Mouse (Mus musculus) Patski (cell line): ENCODE data around the gene Stpg4. TPM values are rescaled to one million over a fixed set of nuclear protein-coding genes. Genes with fewer than 3 reads are reported as not detected.

Experiments used
- ATAC-seq: fragments of 100-300 bp; one replicate; pipeline ENCODE4 v1.8.0; 2021
- CTCF ChIA-PET: fragments of 350-600 bp; sonication (Branson Sonifier 250); formaldehyde crosslinking; loops from one replicate; lab custom pipeline; 2022; ENCODE audit warnings: inconsistent platforms; lab: Charles Lee
- POLR2A ChIA-PET: fragments of 350-600 bp; sonication (Branson Sonifier 250); formaldehyde crosslinking; loops from one replicate; lab custom pipeline; 2022; ENCODE audit warnings: antibody characterized with exemption, inconsistent platforms; lab: Charles Lee
- DNase-seq: peaks from one replicate; pipeline ENCODE4 v3.0.0-alpha.2; 2011; ENCODE audit warnings: low read depth, low spot score
- H3K27me3 ChIP-seq: fragments of 371-371 bp; one replicate; pipeline ENCODE4 v1.5.1; 2021
- CTCF ChIP-seq: fragments of 100-300 bp; IDR thresholded peaks from one replicate; pipeline ENCODE4 v1.5.1; 2021
- in situ Hi-C: fragments of 300-500 bp; cut with MboI; formaldehyde crosslinking; loops from 3 replicates; pipeline ENCODE4 v1.11.1; 2018; ENCODE audit warnings: low pct_unique_long_range_greater_than_20kb, mixed read lengths
- polyA plus RNA-seq: library from polyadenylated mRNA; unstranded; gene quantifications from one replicate; pipeline ENCODE4 v1.2.3, GENCODE M21; 2021

Gene Stpg4
- not detected for polyA plus RNA-seq

DNA sequence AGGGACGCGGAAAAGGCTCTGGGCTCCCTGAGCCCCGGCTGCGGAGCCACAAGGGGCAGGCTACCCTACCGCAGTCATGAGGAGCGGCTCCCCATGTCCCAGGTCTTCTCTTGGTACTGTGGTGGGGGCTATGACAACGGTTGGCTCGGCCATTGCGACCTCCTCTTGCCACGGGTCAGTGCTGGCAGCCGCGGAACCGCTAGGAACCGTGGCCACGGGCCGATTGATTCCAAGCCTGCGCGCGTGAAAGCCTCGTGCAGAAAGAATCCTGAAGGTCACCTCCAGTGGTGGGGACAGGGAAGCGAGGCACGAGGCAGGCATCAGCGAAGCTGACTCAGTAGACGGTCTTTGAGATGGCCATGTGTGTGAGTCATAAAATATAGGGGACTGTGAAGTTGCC is at the start of gene Stpg4:
TSS of gene Stpg4 (minus strand) at position 231 of the 400 bp plus-strand sequence.
- DNase-seq (no peak), ATAC-seq (no peak)
- ChIA-PET POLR2A (no interaction called here), CTCF (no interaction called here)
- in situ Hi-C loops: no loop called here
- TF ChIP-seq CTCF: no peak
- H3K27me3 ChIP-seq: no peaks in the 10 kb centered on the region

DNA sequence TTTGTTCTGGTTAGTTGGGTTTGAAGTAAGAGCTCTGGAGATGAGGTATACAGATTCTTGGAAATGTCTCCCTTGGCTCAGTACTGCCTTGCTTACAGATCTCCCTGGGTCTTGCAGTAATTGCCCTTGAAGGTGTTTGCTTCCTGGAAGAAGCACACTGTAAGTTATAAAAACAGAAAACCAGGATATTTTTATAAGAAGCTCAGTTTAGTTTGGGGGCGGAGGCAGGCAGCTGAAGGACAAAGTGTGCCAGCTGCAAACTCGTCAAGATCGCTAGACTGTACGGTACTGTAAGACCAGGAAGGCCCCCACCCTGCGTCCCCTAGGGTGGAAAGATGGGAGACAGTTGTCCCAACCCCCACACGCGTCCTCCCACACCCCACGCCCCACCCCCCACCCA is 47.8 kb upstream of the Stpg4 start:
- H3K27me3 ChIP-seq: no peaks in the 10 kb centered on the region
- ChIA-PET CTCF (interaction anchor here (1.0 kb wide), 1 partner anchor 9 kb away, joined by 3 read pairs; no protein-coding TSS in a partner anchor), POLR2A (interaction anchor here (0.9 to 2.0 kb wide), 3 partner anchors 12 to 30 kb away, joined by 3 to 8 read pairs (median 3); no protein-coding TSS in a partner anchor)
- TF ChIP-seq CTCF: no peak
- in situ Hi-C loops: no loop called here
- DNase-seq (no peak), ATAC-seq (no peak)

DNA sequence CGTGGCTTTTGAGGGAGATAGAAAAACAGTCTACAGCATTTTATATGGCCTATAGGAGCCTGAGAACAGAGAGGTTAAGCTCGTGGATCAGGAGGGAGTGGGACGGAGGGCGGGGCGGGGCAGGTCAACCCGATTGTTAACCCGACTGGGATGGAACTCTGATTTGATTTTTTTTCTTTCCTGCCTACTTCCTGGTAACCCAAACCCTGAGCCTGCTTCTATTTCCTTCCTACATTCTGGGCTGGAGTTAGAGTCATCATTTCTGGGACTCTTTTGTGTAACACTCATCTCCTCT is 46.9 kb upstream of the Stpg4 start:
- ChIA-PET CTCF (interaction anchor here (1.0 to 1.2 kb wide), 3 partner anchors 10 to 25 kb away, joined by 3 read pairs; no protein-coding TSS in a partner anchor), POLR2A (interaction anchor here (1.2 to 2.0 kb wide), 3 partner anchors 14 to 29 kb away, joined by 3 to 8 read pairs (median 3); partner anchors contain the start of gene Calm2)
- in situ Hi-C loops: no loop called here
- H3K27me3 ChIP-seq: no peaks in the 10 kb centered on the region
- DNase-seq (no peak), ATAC-seq (no peak)
- TF ChIP-seq CTCF: no peak

DNA sequence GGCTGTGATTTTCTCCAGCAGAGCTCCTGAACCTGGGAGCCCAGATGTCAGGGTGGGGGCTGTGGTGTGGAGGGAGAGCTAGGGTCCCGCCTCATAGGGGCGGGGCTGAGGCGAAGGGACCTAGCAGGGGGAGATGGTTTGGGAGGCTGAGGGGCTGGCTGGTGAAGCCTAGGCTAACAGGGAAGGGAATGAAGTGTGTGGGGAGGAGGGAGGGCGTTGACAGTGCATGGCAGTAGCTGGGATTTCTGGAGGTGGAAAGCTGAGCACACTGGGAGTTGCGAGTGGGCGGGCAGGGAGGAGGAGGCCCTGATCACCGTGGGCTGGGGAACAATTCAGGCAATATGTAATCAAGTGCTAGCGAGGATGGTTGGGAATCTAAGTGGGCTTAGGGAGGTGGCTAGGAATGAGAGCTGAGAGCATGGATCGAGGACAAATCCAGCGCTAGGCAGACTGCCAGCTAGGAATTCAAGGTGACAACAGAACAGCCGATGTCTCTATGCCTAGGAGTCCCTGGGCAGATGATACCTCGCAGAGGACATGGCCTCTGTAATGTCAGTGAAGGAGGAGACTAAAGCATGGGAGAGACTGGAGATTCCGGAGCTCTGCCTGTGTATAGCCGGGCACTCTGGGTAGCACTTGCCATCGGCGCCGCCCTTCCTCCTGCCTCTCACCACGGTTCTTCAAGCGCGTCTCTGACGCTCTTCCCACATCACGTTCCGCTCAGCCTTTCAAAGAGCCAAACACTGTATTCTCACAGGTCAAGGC is 46.4 kb upstream of the Stpg4 start:
- DNase-seq (no peak), ATAC-seq (no peak)
- CTCF ChIA-PET: interaction anchor here (1.0 to 1.2 kb wide), 3 partner anchors 10 to 25 kb away, joined by 3 read pairs; no protein-coding TSS in a partner anchor
- H3K27me3 ChIP-seq: no peaks in the 10 kb centered on the region
- in situ Hi-C loops: no loop called here
- TF ChIP-seq CTCF: no peak
- POLR2A ChIA-PET: interaction anchor here (1.2 to 2.0 kb wide), 3 partner anchors 13 to 29 kb away, joined by 3 to 8 read pairs (median 3); partner anchors contain the start of gene Calm2

DNA sequence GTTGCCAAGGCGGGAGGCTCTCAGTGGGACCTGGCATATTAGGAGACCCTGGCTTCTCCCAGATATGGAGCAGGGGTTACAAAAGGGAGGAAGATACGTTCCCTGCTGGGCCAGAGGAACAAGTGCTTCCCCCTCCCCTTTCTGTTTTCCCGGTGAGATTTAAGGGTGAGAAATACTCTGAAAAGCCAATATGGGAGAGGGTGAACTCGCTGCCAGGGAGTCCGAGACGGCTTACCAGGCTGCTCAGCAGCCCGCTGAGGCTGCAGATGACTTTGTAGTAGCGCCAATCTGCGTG is 45.8 kb upstream of the Stpg4 start:
- DNase-seq (no peak), ATAC-seq (no peak)
- no peaks in the 10 kb centered on the region for H3K27me3 ChIP-seq
- POLR2A ChIA-PET: interaction anchor here (1.2 kb wide), 1 partner anchor 27 kb away, joined by 3 read pairs; the partner anchor contains the start of gene Calm2
- in situ Hi-C loops: no loop called here
- no peak for TF ChIP-seq CTCF
- CTCF ChIA-PET: no interaction called here

DNA sequence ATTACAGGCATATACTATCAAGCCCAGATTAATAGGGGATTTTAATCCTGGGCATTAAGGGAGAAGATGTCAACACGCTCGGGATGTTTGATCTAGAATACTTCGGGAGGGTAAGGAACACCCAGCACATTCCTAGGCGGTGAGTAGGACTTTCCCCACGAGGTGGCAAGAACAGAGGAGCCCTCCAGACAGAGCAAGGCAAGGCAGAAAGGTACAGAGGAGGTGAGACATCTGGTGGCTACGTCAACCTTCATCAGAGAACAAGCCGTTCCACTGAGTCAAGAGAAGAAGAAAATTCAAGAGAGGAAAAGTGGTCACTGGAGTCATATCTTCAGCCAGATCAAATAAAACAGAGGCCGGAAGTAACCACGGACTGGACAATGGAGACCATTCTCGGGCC is 45.3 kb upstream of the Stpg4 start:
- no peaks in the 10 kb centered on the region for H3K27me3 ChIP-seq
- TF ChIP-seq CTCF: no peak
- in situ Hi-C loops: no loop called here
- no peak for DNase-seq
- ATAC-seq: no peak
- POLR2A ChIA-PET: no interaction called here
- CTCF ChIA-PET: no interaction called here

DNA sequence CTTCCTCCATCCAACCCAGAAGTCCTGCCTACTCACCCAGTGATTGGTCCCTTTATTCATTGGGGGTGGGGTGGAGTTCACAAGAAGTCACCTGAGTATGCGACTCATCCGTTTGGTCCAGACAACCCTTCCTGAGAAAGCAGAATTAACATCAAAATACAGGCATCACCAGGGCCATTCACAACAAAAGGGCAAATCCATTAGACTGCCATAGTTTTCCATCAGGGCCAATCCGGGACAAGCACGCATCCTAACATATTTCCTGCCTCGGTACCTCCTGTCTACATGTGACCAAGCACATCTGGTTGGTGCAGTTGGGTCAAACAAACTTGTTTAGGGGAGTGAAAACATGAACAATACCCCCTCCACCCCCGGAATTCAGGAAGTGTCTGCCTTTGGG is 44.1 kb upstream of the Stpg4 start:
- ATAC-seq (no peak), DNase-seq (no peak)
- TF ChIP-seq CTCF: no peak
- ChIA-PET CTCF (interaction anchor here (0.8 kb wide), 1 partner anchor 57 kb away, joined by 3 read pairs; no protein-coding TSS in a partner anchor), POLR2A (interaction anchor here (0.6 kb wide), 1 partner anchor 32 kb away, joined by 4 read pairs; no protein-coding TSS in a partner anchor)
- no peaks in the 10 kb centered on the region for H3K27me3 ChIP-seq
- in situ Hi-C loops: no loop called here

DNA sequence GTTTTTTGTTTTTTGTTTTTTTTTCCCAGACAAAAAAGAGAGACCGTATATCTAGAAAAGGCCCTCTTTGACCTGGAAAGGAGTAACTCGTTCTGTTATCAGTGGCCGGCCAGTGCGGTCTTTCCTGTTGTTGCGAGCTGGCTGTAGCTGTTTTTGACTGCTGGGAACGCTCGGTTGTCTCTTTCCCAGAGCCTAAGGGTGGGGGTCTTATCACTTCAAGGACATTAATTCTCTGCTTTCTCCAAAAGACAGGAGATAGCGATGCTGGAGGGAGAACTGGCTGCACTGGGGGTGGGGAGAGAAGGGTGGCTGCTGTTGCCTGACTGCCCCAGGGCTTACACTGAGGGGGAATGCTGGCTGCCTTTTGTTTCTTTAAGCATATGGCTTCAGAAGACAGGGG is 43.3 kb upstream of the Stpg4 start:
- in situ Hi-C loops: no loop called here
- TF ChIP-seq CTCF: no peak
- no peaks in the 10 kb centered on the region for H3K27me3 ChIP-seq
- POLR2A ChIA-PET: no interaction called here
- ATAC-seq: no peak
- CTCF ChIA-PET: no interaction called here
- no peak for DNase-seq

DNA sequence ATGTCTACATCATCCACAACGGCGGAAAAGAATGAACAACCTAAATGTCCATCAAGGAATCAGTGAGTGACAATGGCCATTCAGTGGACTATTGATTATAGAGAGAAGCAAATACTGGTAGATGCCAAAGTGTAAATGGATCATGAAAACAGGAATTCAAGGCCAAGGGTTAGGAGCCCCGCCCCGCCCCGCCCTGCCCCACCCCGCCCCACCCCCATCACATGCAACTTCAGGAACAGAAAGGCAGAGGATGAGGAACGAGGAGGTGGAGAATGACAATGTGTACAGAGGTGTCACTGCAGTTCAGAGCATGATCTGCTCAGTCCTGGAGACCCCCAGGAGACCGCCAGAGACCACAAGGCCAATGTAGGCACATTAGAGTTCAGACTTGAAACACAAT is 42.7 kb upstream of the Stpg4 start:
- CTCF ChIA-PET: no interaction called here
- ATAC-seq: no peak
- no peak for DNase-seq
- no peaks in the 10 kb centered on the region for H3K27me3 ChIP-seq
- POLR2A ChIA-PET: interaction anchor here (1.1 kb wide), 1 partner anchor 11 kb away, joined by 3 read pairs; no protein-coding TSS in a partner anchor
- in situ Hi-C loops: no loop called here
- no peak for TF ChIP-seq CTCF

DNA sequence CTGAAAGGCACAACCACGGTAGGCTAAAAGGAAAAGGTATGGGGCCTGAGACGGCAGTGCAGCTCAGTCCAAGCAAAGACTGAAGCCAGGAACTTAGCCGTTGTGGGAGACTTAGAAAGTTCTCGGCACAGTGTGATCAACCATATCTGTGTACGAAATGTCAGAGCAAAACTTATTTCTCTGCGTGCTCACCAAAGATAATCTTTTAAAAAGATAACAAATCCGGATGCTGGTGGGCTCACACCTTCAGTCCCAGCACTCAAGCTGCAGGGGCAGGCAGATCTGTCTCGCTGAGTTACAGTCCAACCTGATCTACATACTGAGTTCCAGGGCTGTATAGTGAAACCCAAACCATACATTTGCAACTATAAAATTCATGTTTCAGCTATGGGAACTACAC is 41.9 kb upstream of the Stpg4 start:
- ChIA-PET CTCF (interaction anchor here (1.6 to 1.7 kb wide), 2 partner anchors 11 to 38 kb away, joined by 4 to 6 read pairs; no protein-coding TSS in a partner anchor), POLR2A (interaction anchor here (0.8 to 1.1 kb wide), 2 partner anchors 9 to 10 kb away, joined by 3 read pairs; no protein-coding TSS in a partner anchor)
- no peak for DNase-seq
- no peak for TF ChIP-seq CTCF
- in situ Hi-C loops: no loop called here
- H3K27me3 ChIP-seq: no peaks in the 10 kb centered on the region
- ATAC-seq: no peak

DNA sequence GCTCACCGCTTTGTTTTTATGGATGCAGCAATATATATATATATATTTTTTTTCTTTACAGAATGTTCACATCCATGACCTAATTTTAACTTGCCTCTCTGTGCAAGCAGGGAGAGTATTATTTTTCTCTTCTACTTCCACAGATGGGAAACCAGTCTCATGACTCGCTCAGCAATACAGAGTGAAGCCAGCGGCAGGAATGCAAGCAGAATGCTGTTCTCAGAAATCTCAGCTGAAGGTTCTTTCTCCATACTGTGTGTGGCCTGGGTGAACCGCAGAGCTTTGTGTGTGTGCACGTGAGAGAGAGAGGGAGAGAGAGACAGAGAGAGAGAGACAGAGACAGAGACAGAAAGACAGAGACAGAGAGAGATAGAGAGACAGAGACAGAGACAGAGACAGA is 41.1 kb upstream of the Stpg4 start:
- DNase-seq (no peak), ATAC-seq (no peak)
- ChIA-PET POLR2A (no interaction called here), CTCF (interaction anchor here (0.9 to 1.7 kb wide), 3 partner anchors 9 to 39 kb away, joined by 3 to 6 read pairs (median 4); no protein-coding TSS in a partner anchor)
- no peaks in the 10 kb centered on the region for H3K27me3 ChIP-seq
- in situ Hi-C loops: no loop called here
- no peak for TF ChIP-seq CTCF
